Mouse (Mus musculus) frontal cortex, adult (tissue): ENCODE measurements around the gene Fbxo33.
A peak's percentile ranks its signal among the peaks of the same experiment; 100 is the strongest.
"Not testable (repeated sequence)": the region's sequence is repeated elsewhere in the genome, so short reads cannot be mapped to it uniquely, and the experiment has no call there.

Experiments used
- ATAC-seq: cut with Nextera tagmentation; 2 replicates; pipeline ENCODE4 v1.9.2; 2017; ENCODE audit warnings: mild to moderate bottlenecking, moderate library complexity, mixed read lengths; ENCODE audit not compliant: low TSS enrichment

The Fbxo33 gene

DNA sequence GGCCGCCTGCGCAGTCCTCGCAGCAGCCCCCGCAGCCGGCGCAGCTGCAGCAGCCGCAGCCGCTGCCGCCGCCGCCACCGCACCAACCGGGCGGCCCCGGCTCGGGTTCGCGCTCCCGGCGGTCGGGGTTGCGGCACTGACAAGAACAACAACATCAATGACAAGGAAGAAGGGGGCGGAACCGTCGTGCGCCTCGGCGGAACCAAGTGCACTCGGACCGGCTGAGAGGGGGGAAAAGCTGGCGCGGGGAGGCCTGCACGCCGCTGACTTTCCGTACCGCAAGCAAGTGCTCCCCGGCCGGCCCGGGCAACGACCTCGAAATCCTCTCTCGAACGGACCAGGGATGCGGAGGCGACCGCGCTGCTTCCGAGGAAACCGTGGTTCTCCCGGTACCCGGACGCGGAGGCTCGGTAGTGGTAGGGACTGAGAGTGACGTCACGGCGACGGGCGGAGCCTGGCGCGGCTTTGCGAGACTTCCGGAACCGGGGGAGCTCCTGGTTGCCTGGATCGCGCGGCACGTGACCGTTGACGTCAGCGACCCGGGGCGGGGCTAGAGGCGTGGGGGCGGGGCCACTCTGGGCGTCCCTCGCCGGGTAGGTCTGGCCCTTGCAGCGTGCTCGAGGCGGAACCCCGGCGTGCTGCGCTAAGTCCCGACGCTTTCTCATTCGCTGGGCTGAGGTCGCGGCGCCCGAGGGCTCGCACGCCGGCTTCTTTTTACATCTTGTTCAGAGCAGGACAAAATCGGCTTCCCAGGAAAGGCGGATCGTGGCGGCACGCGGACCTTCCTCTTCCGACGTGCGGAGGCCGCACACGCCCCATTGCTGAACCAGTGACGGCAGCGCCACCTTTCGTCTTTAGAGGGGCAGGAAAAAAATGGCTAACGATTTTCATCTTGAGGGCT lies at the start of gene Fbxo33:
TSS of gene Fbxo33 (minus strand) at position 401 of the 901 bp plus-strand sequence.
- peak; percentile 91 for ATAC-seq

DNA sequence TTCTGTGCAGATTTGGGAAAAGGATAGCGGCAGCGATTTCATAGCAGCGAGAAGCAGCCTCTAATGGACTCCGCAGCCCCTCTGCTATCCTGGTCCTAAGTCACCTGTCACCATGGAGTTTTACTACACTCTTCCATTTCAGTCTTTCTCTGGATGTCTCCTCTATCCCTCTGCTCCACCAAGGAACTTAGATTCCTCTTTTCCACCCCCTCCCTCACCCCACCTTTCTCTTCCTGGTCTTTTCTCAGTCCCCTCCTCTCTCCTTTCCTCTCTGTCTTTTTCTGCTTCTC lies 46.4 kb upstream of the Fbxo33 start:
- ATAC-seq, result peak; percentile 22; the same call in 1 of the 2 replicates

DNA sequence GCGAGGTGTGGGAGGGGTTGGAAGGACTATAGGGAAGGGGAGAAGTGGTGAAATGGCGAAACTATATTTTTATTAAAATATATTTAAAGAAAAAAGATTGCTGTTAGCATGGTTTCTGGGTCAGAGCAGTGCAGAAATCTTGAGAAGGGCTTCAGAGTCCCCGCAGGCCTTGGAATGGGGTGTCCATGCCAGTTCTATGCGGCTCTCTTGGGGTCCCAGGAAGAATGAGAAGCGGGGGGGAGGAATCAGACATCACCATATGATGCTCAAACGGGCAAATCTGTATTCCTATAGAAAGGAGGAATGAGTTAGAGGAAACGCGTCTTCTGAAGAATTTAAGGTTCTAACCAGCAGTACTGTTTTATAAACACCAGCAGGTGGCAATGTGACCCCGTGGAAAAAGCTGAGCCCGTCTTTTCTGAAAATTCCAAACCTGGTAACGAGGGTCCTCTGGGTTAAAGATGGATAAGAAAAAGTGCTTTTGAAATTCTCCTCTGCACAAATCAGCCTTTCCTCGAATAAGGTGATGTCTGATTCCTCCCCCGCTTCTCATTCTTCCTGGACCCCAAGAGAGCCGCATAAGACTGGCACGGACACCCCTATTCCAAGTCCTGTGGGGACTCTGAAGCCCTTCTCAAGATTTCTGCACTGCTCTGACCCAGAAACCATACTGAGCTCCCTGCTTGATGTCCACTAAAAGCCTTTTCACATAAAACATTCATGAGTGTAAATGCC lies 45.8 kb upstream of the Fbxo33 start:
- ATAC-seq, result peak; percentile 81

DNA sequence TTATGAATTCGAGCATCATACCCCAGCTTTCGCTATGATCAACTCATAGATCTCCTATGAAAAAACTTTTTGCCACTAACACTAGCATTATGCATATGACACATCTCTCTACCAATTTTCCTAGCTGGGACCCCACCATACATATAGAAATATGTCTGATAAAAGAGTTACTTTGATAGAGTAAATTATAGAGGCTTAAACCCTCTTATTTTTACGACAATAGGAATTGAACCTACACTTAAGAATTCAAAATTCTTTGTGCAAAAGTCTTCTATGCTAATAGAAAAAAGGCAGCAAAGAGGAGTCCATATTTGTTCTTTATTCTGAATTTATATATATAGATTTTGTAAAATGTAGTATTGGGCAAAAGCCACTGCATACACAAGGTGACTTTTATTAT lies 43.3 kb upstream of the Fbxo33 start:
- ATAC-seq, result no peak; the same call in 1 of the 2 replicates

DNA sequence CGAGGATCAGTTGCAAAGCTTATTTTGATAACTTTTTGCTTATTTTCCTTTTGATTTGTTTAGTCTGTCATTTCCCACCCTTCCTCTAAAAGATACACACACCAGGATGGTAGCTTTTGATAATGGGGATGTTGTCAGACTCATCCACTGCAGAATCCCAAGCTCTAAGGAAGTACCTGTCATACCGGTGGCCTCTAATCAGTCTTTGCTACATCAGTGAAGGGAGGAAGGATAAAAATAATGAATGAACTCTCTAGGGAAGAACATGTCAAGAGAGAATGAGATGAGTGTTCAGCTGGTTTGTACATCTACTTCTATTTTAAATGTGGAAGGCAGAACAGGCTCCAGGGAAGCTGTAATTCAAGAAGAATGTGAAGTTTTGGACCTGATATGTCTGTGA lies 41.3 kb upstream of the Fbxo33 start:
- ATAC-seq, result peak; percentile 13; the same call in 1 of the 2 replicates

DNA sequence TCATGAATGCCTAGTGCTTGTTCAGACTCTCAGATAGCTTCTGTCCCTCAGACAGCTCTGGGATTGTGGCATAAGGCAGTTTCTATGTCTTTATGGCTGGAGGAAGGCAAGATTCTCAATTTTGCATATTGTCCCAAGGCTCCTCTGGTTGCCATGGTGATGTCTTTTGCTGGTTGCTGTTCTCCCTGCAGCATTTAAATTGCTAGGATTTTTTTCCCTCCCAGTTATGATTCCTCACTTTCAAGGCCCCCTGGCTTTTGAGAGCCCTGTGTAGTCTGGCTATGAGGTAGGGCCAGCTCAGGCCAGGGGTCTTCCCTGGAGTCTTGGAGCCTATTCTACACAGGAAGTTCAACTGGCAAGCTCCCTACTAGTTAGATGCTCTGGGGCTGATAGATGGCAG lies 40.8 kb upstream of the Fbxo33 start:
- ATAC-seq, result peak; percentile 95

DNA sequence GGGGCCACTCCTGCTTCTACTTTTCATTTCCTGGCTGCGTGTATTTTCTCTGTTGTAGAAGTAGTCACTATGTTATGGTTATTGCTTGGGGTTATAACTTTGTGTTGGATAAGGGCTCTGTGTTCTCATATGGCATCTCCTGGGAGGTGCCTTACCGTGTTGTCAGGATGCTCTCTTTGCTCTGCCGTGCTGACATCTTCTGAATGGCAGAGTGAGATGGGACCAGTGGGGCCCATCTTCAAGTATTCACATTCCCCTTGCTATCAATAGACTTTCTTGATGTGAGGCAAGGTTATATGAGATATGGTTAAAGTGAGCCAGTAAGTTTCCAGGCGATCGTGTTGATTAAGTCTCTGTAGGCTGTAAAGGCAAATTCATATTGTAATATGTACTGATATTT lies 39.5 kb upstream of the Fbxo33 start:
- ATAC-seq, result no peak

DNA sequence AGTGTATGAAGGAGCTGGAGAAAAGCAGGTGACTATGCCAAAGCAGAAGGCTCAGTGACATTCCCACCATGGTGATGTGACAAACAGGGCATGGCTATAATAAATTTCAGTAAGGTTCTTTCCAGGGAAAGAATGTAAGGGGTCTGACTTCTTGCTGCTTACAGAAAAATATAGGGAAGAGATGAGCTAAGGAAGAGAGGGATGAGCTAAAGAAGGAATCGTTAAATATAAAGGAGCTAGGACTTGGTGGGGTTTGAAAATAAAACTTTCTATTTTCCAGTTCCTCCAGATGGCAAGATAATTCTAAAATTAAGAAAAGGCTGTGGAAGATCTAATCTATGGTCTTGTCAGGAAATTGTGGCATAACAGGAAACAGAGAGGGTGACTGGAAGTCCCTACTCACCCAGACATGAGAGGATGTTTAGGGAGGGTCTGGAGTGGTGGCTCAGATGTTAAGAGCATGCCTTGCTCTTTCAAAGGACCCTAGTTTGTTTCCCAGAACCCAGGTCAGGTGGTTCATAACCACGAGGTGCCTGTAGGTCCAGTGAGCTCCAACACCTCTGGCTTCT lies 30.8 kb upstream of the Fbxo33 start:
- peak; percentile 92 for ATAC-seq

DNA sequence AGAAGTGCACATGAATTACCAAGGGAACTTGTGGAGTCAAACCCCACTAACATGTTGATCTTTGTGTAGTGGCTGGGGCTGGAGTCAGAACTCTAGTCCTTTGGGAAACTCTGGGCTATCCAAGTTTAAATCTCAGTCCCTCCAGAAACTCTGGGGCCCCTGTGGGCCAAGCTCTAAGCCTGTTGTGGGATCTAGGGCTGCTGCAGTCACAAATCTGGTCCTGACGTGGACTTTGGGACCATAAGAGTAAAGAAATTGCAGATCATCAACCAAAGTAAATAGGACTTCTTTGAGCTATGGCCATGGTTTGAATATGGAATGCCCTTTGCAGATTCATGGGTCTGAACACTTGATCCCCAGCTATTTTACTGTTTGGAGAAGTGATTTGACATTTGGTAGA lies 29.4 kb upstream of the Fbxo33 start:
- no peak for ATAC-seq

DNA sequence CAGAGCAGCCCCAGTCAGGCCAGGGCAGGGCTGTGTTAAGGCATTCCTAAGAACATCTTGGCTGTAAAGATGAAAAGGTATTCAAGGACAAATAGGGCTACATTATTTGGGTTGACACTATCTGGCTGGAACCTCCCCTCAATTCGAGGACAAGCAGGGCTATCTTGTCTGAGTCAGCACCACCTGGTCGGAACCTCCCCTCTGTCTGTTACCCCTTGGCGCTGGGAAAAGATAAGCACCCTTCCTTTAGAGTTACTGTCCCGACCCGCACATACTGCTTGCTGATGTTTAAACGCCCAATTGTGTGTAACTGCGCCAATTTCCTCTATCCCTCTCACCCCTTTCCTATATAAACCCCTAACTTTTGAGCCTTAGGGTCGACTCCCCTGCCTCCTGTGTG lies 21.5 kb upstream of the Fbxo33 start:
- not testable (repeated sequence) for ATAC-seq

DNA sequence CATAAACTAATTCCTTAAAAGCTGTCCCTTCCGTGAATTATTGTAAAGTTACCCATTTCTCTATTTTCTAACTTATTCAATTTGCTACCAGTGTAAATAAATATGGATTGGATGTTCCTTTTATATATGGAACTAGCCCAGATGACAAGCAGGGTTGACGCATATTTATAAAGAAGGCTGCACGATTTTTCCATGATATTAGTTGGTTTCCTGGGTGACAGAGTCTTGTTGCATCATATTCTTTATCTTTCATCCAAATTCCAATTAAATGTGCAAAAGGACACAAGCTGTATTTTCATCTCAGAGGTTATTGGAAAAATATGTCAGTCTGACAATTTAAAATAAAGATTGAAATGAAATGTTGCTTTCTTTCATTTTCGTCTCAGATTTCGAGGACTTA lies 18.9 kb upstream of the Fbxo33 start:
- ATAC-seq, result no peak

DNA sequence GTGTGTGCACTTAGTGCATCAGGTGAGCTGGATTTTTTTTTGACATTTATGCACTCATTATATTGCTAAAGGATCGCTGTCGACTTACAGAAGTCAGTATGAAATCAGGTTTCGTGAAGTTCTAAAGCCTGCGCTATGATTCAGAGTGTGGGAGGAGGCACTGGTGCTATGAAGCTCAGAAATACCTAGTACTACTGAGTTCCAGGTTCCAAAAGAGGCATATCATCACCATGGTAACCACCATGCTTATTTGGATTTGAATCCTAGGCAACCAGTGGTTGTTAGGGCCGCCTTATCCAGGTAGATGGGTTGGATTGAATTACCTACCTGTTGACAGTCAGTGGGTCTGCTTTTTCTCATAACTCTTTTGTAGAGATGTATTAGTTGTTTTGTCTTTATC lies 8.9 kb upstream of the Fbxo33 start:
- ATAC-seq, result peak; percentile 100

DNA sequence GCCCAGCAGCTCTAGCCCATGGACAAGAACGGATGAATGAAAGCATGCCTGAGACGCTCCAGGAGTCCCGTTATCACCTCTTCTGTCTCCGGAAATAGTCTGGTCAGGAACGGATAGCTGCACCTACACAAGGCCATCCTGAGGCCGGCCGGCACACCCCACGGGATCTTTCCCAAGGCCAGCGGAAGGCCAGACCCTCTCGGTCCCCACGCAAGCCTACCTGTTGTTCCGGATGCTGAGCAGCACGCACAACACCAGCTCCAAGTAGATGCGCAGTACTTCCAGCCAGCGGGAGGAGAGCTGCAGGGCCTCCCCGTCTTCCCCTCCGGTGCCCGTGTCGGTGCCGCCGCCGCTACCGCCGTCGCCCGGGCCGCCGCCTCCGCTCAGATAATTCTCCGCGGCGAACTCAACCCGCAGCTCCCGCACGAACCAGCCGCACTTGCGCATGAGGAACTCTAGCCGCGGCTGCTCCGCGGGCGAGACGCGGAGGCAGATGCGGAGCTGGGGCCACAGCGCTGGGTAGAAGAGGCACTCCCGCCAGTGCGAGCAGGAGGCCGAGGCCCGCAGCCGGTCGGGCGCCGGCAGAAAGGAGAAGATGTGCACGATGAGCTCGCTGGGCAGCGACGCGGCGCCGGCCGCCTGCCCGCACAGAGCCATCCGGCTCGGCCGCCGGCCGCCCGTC lies 744 bp downstream of the Fbxo33 start:
- ATAC-seq, result peak; percentile 31

DNA sequence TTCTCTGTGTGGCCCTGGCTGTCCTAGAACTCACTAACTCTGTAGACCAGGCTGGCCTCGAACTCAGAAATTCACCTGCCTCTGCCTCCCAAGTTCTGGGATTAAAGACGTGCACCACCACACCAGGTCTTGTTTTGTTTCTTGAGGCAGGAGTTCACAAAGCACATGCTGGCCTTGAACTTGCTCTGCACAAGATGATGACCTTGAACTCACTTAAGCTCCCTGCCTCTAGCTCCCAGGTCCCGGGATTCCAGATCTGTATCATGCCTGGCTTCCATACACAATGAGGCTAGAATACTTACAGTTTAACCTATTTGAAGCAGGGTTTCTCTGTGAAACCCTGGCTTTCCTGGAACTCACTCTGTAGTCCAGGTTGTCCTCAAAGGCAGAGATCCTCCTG lies 2.2 kb downstream of the Fbxo33 start:
- no peak for ATAC-seq

DNA sequence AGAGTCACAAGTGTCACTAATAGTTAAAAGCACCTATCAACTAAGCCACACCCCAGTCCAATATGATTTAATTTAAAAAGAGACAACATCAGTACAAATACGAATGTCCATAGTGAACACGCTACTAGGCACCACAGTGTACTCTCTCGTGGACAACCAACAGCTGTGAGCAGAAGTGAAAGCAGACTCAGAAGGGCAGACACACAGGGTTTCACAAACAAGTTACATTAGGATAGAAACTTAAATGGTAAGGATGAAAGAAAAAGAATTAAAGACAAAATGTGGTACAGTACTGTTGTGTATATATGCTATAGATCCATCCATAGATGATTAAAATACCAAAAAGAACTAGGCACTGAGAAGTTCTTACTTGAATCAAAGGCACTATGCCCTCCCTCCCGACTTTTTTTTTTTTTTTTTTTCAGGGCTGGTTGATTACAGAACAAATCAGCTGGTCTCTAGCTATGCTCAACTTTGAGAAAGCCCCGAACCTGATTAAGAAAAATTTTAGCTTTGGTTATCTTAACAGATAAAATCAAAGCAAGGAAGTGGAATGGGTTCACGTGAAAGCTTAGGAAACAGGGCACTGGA lies 2.8 kb downstream of the Fbxo33 start:
- no peak for ATAC-seq

DNA sequence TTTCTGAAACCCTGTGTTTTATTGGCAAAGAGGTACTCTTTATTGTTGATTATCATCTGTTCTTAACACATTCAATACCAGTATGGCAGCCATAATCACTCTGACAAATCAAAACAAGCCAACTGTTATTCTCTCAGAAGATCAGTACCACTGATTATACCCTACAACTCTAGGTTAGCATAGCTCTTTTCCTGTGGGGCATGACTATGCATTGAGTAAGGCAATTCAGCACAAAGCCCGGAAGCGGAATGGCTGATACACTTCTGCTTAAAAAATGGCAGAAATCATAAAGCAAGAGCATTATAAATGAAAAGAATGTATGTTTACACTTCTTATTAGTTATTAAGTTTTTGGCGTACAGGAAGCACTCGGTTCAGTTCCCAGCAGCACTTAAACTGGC lies 3.3 kb downstream of the Fbxo33 start:
- ATAC-seq, result no peak

DNA sequence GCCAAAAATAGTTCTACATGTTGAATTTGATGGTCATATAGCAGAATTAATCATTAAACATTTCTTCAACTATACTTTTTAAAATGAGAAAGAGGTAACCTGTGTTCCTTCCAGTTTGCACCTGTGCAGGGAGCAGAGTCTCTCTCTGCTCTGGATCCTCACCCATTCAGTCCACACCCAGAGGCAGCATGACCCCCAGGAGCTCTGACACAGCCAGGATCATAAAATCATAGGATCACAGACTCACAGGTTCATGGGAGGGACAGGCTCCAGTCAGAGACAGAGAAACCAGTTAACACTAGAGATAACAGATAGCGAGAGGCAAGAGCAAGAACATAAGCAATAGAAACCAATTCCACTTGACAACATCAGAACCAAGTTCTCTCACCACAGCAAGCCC lies 11.7 kb downstream of the Fbxo33 start:
- ATAC-seq, result no peak

DNA sequence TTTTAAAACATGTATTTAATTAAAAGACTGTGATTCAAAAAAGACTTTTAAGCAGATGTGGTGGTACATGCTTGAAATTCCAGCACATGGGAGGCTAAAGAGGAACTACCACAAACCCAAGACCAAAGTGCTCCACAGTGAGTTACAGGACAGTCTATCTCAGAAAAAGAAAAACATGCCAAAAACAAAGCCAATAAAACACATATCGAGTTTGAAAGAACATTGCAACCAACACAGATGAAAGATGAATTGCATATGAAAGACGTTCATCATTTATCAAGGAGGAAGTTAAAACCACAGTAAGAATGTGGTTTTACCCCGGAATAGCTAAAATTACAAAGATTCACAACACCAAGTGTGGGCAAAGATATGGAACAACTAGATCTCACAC lies 12.5 kb downstream of the Fbxo33 start:
- ATAC-seq, result no peak

DNA sequence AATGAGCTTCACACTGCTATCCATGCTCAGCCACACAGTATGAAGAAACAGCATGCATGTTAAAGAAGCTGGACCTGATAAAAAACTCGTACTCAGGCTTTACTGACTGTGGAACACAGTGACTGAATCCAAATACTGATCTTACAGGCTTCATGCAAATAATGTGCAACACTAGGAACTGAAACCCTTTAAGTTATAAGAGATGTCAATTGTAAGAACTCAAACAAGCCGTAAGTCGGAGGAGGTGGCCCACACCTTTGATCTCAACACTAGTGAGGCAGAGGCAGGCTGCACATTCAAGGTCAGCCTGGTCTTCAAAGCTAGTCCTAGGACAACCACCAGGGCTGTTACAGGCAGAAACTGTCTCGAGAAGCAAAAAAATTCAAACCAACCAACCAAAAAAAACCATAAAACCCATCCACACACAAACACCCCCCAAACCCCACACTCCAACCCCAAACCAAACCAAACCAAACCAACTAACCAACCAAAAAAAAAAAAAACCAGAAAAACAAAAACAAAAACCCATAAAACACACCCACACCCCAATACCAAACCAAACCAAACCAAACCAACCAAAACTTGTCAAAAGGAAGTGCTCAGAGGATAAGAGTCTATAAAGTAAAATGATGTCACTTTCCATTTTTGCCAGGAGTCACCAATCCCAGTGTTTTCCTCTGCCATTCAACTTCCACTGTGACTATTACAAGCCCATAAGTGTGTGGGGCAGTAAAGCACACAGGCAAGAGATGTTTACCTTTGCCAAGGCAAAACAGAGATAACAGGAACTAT lies 13.1 kb downstream of the Fbxo33 start:
- no peak for ATAC-seq

DNA sequence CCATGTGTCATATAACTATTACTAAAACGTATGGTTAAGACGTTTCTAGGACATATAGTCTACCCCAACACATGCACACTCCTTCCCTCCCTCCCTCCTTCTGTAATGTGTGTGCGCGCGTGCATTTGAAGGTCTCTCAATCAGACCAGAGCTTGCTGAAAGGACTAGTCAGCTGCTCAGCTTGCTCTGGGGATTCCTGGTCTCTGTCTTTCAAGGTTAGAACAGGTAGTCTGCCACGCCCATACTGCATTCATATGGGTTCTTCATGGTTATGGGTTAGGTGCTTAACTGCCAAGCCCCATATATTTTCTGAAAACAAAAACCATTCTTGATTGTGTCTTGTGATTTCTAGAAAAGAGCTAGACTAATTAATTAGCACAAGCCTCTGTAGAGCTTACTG lies 14.0 kb downstream of the Fbxo33 start:
- ATAC-seq, result no peak

DNA sequence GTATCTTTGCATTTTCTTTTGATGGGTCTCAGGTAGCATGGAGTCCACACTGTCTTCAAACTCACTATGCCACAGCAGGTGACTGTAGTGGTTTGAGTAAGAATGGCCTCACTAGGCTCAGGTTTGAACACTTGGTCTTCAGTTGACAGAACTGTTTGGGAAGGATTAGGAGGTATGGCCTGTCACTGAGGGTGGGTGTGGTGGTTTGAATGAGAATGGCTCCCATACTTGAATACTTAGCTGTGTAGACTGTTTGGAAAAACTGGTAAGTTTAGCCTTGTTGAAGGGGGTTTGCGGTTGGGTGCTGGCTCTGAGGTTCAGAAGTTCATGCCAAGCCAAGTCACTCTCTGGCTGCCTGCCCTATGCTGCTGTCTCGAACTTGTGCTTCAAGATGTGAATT lies 20.2 kb downstream of the Fbxo33 start:
- ATAC-seq, result no peak
